Mouse (Mus musculus) forebrain, embryonic 12.5 days (tissue): ENCODE data around the gene Gm42906. TPM values are rescaled to one million over a fixed set of nuclear protein-coding genes. Genes with fewer than 3 reads are reported as not detected.
A peak's percentile ranks its signal among the peaks of the same experiment; 100 is the strongest.

Experiments
- ATAC-seq: fragments of 200-750 bp; cut with Nextera tagmentation; 2 replicates; pipeline ENCODE4 v1.8.0; 2017; ENCODE audit warnings: moderate TSS enrichment; ENCODE audit not compliant: low FRiP score
- H3K27ac ChIP-seq: fragments of 300-500 bp; sonication (generic); 2 replicates; pipeline ENCODE4 v1.5.1; 2016; ENCODE audit warnings: mild to moderate bottlenecking
- H3K27me3 ChIP-seq: fragments of 300-500 bp; sonication (generic); 2 replicates; pipeline ENCODE4 v1.6.1; 2016; ENCODE audit warnings: mild to moderate bottlenecking
- H3K36me3 ChIP-seq: fragments of 300-500 bp; sonication (generic); replicated peaks from 2 replicates; pipeline ENCODE4 v1.6.1; 2016; ENCODE audit warnings: mild to moderate bottlenecking
- H3K4me1 ChIP-seq: fragments of 300-500 bp; sonication (generic); 2 replicates; pipeline ENCODE4 v1.6.1; 2016
- H3K4me2 ChIP-seq: fragments of 300-500 bp; sonication (generic); 2 replicates; pipeline ENCODE4 v1.6.1; 2016; ENCODE audit warnings: mild to moderate bottlenecking, moderate library complexity
- H3K4me3 ChIP-seq: fragments of 300-500 bp; sonication (generic); replicated peaks from 2 replicates; pipeline ENCODE4 v1.5.1; 2016; ENCODE audit warnings: mild to moderate bottlenecking
- H3K9ac ChIP-seq: fragments of 300-500 bp; sonication (generic); 2 replicates; pipeline ENCODE4 v1.6.1; 2016; ENCODE audit warnings: mild to moderate bottlenecking
- H3K9me3 ChIP-seq: fragments of 300-500 bp; sonication (generic); 2 replicates; pipeline ENCODE4 v1.6.1; 2016
- WGBS: fragments of 180-500 bp; shearing (Covaris S2); methylation state at CpG from one replicate; pipeline ENCODE4 v1.1.7; 2016; 5-methylcytosine and 5-hydroxymethylcytosine counted together
- polyA plus RNA-seq: library from polyadenylated mRNA; unstranded; fragments of >200 nt; fragmentation: Nextera tagmentation; extraction: Ambion mirVana; gene quantifications from 2 replicates; pipeline ENCODE4 v1.2.1, GENCODE M21; 2016

Gm42906 gene
- polyA plus RNA-seq, 1 experiment from 2014 or later: not detected

DNA sequence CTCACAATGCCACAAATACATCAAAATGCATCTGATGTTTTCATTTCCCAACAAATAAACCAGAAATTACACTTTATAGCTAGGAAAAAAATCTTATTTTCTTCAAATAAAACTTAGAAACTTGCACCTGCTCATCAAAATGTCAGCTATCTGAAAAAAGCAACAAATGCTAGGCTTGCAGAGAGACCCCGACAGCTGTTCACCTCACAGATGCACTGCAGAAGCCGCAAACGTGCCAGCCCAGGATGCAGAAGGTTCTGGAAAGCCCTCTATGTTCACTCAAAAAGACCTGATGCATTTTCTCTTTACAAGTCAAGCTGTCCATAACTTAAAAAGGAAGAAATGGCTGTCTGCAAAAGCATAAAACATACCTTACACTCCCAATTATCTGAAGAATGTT lies 214.9 kb downstream of the Gm42906 start:
- H3K9me3 ChIP-seq: no peaks in the 10 kb centered on the region
- no peaks in the 10 kb centered on the region for H3K36me3 ChIP-seq
- no peak for ATAC-seq
- no peaks in the 10 kb centered on the region for H3K27me3 ChIP-seq
- WGBS: 91% methylated on average over 3 of the region's 3 CpGs
- H3K4me3 ChIP-seq: no peak overlapping the region
- H3K4me2 ChIP-seq: no peak overlapping the region
- no peaks in the 10 kb centered on the region for H3K4me1 ChIP-seq
- no peak overlapping the region for H3K9ac ChIP-seq
- H3K27ac ChIP-seq: no peak overlapping the region

DNA sequence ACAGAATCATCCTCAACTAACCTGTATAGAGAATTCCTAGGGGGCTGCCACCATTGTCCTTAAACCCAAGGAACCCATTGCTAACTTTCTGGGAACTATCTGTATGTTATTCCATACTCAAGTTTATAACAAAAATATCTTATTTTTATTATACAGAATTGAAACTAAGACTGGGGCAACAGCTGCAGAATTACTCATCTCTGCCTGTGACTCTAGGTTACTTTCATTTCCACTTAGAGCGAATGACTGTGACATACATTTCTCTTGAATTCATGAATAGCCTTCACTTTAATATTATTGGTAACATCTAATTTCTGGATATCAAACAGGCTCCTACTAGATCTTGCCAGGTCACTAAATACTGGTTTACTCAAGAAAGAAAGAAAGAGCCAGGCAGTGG lies 217.1 kb downstream of the Gm42906 start:
- H3K27ac ChIP-seq: no peak overlapping the region
- no peak overlapping the region for H3K4me2 ChIP-seq
- H3K9me3 ChIP-seq: no peaks in the 10 kb centered on the region
- no peak overlapping the region for H3K4me3 ChIP-seq
- WGBS: 92% methylated on average over 1 of the region's 1 CpGs
- no peak for ATAC-seq
- H3K36me3 ChIP-seq: no peaks in the 10 kb centered on the region
- no peaks in the 10 kb centered on the region for H3K4me1 ChIP-seq
- no peaks in the 10 kb centered on the region for H3K27me3 ChIP-seq
- no peak overlapping the region for H3K9ac ChIP-seq

DNA sequence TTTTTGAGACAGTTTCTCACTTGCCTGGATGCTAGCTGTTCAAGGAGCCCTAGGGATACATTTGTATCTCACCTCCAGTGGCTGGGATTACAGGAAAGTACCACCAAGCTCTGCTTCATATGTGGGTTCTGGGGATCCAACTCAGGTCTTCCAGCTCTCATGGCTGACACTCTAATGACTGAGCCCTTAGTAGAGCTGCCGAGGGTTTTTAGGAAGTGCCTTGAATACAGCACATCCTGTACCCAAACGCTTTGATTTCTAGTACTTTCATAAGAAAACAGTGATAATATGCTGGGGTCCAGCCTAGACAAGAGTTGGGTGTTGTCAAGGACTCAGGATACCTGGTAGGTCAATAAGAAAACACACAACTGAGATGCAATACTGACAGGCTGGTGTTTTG lies 217.9 kb downstream of the Gm42906 start:
- no peak overlapping the region for H3K9ac ChIP-seq
- H3K27ac ChIP-seq: no peak overlapping the region
- H3K4me3 ChIP-seq: no peak overlapping the region
- no peaks in the 10 kb centered on the region for H3K4me1 ChIP-seq
- no peak for ATAC-seq
- no peaks in the 10 kb centered on the region for H3K27me3 ChIP-seq
- no peak overlapping the region for H3K4me2 ChIP-seq
- H3K36me3 ChIP-seq: no peaks in the 10 kb centered on the region
- no peaks in the 10 kb centered on the region for H3K9me3 ChIP-seq
- WGBS: 88% methylated on average over 2 of the region's 2 CpGs

DNA sequence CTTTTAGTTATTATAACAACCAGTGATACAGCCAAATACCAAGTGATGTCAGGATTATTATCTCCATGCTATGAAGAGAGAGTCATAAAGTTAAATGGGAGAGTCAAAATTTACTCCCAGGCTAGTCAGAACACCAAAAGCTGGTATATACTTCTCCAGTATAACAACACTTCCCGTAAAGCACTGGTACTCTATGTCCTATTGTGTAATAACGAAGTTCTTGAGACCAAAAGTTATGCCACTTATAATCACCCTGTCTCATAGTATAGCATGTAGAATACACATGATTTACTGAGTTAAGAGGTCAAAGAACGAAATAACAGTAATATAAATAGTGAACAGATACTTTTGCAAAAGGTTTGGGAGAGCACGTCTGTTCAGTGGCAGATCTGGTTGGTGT lies 222.9 kb downstream of the Gm42906 start:
- H3K27me3 ChIP-seq: no peaks in the 10 kb centered on the region
- no peak overlapping the region for H3K4me2 ChIP-seq
- WGBS: 91% methylated on average over 4 of the region's 4 CpGs
- no peak overlapping the region for H3K27ac ChIP-seq
- no peak overlapping the region for H3K9ac ChIP-seq
- no peaks in the 10 kb centered on the region for H3K36me3 ChIP-seq
- no peaks in the 10 kb centered on the region for H3K4me1 ChIP-seq
- no peak overlapping the region for H3K4me3 ChIP-seq
- ATAC-seq: no peak
- H3K9me3 ChIP-seq: no peaks in the 10 kb centered on the region

DNA sequence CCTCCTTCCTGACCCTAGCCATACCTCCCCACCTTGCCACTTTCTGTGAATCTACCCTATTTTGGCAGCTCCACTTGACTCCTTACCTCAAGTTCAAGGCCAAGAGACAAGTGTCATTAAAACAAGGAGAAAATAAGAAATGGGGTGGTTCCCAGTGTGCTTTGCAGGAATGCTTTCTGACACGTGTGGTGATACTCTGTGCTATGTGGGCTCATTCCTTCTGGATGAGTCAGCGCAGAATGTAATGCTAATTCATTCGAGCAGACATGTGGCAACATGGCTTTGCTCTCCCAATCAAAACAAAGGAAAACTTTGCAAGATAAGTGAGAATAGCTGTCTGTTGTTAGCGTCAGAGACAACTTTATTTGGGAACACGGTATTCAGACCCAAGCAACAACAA lies 225.0 kb downstream of the Gm42906 start:
- no peak overlapping the region for H3K27ac ChIP-seq
- no peaks in the 10 kb centered on the region for H3K36me3 ChIP-seq
- no peak overlapping the region for H3K9ac ChIP-seq
- 77% methylated on average over 5 of the region's 5 CpGs for WGBS
- no peaks in the 10 kb centered on the region for H3K4me1 ChIP-seq
- H3K4me3 ChIP-seq: no peak overlapping the region
- no peak for ATAC-seq
- no peaks in the 10 kb centered on the region for H3K27me3 ChIP-seq
- H3K4me2 ChIP-seq: no peak overlapping the region
- no peaks in the 10 kb centered on the region for H3K9me3 ChIP-seq

DNA sequence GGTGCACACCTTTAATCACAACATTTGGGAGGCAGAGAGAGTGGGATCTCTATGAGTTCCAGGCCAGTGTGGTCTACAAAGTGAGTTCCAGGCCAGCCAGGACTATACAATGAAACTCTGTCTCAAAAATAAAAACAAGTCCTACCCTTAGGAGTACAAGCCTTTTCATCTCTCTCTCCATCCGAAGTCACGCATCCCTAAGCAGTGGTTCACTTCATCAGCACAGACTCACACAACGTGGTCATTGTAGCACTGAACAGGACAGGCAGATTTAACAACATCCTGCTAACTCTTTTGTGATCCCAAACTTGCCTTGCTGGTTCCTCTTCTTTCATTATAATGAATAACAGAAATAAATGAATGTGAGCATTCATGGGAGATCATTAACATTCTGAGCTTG lies 226.7 kb downstream of the Gm42906 start:
- Histone ChIP-seq H3K9ac (no peak overlapping the region), H3K4me3 (no peak overlapping the region), H3K4me1 (no peaks in the 10 kb centered on the region), H3K4me2 (no peak overlapping the region), H3K36me3 (no peaks in the 10 kb centered on the region), H3K9me3 (no peaks in the 10 kb centered on the region), H3K27me3 (no peaks in the 10 kb centered on the region), H3K27ac (no peak overlapping the region)
- WGBS: 55% methylated on average over 3 of the region's 3 CpGs
- no peak for ATAC-seq

DNA sequence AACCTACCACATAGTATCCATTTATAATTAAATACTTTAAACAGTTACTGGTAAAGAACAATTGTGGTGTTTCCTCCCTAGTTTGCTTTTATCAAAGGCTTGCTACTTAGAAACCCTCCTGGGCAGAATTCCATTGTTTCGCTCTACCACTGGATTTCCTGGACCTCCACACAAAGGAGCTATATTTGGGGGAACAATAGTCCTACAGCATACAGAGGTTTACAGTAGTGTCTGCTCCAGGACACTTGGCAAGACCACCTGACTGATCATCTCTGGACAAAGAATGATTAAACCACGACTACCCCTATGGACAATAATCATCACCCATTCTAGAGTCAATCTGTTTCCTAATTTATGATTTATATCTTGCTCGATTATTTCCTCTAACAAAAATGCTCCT lies 228.7 kb downstream of the Gm42906 start:
- 89% methylated on average over 3 of the region's 3 CpGs for WGBS
- H3K4me3 ChIP-seq: no peak overlapping the region
- no peaks in the 10 kb centered on the region for H3K4me1 ChIP-seq
- no peaks in the 10 kb centered on the region for H3K9me3 ChIP-seq
- H3K27ac ChIP-seq: no peak overlapping the region
- H3K36me3 ChIP-seq: no peaks in the 10 kb centered on the region
- H3K27me3 ChIP-seq: no peaks in the 10 kb centered on the region
- no peak overlapping the region for H3K4me2 ChIP-seq
- ATAC-seq: no peak
- no peak overlapping the region for H3K9ac ChIP-seq

DNA sequence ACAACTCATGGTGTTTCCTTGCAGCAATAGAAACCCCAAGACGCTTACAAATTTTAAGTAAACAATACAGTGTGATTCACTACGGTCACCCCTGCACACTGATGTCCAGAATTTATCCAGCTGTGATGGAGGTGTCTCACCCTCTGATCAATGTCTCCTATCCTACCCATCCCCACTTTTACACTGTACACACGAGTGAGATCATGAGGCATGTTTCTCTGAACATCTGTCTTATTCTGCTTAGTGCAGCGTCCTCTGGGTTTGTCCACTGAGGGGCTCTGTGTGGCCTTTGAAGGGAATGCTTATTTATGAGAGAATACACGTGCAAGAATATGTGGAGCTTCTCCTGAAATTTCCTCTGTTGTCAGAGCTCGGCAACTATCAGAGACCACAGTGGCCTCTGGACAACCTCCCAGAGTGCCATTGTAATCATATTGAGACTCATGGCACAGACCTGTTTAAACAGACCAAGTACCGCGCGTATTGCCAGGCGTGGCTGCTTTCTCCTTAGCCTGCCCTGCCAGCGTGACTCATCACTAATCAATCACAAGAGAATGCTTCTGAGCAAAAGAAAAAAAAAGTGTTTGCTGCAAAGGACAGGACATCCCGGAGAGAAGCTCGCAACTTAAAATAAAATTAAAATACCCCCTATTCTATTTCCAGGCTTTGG lies 231.2 kb downstream of the Gm42906 start:
- no peaks in the 10 kb centered on the region for H3K27me3 ChIP-seq
- H3K4me1 ChIP-seq: no peaks in the 10 kb centered on the region
- no peaks in the 10 kb centered on the region for H3K36me3 ChIP-seq
- ATAC-seq: no peak
- no peak overlapping the region for H3K9ac ChIP-seq
- no peaks in the 10 kb centered on the region for H3K9me3 ChIP-seq
- H3K4me3 ChIP-seq: no peak overlapping the region
- H3K4me2 ChIP-seq: no peak overlapping the region
- WGBS: 73% methylated on average over 13 of the region's 13 CpGs
- no peak overlapping the region for H3K27ac ChIP-seq

DNA sequence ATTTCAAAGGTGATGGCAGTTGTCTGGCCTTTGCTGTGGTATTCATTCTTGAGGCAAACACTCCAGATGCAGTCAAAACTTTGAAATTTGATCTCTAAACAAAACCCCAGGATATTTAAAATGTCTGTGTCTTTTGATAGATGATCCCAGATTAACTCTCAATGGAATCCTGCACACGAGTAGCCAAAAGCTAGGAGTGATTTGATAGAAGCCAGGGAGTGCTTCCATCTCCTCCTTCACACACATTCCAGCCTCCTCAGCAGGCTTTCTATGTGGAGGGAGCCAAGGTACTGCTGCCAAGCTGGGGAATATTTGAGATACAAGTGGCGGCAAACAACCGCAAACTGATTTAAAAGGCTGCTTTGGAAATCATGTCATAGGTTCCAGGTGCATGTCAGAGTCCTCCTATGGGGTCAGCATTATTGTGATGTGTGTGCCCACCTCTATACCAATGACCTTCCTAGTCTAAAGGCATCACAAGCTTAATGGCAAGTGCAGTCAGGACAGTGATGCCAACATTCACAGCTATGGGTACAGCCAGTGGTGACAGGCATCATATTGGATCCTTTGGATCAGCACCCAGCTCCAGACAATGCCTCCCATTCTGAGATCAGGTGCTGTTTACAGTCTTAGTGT lies 234.0 kb downstream of the Gm42906 start:
- H3K27ac ChIP-seq: no peak overlapping the region
- no peak for ATAC-seq

DNA sequence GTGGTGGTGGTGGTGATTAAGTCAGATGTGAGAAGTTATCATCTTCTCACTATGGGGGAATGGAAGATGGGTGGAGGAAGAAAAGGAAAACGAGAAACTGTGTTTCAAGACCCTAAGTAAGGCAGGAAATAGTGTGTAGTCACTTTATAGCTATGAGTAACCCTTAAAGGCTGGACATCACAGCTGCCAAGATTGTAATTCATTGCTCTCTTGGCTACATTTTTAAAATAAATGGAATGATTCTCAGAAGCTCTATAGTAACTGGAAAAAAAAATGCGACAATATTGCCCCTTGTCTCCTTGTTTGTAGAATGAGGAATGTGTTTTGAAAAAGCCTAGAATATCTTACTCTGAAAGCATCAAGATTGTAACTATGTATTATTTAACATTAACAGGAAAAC lies 235.7 kb downstream of the Gm42906 start:
- no peaks in the 10 kb centered on the region for H3K36me3 ChIP-seq
- H3K27ac ChIP-seq: no peak overlapping the region
- H3K27me3 ChIP-seq: 0 out of 2 replicates have a peak, but pooled peaks cover 8% of the 10 kb centered on the region
- no peak overlapping the region for H3K4me3 ChIP-seq
- H3K4me2 ChIP-seq: no peak overlapping the region
- no peak overlapping the region for H3K9ac ChIP-seq
- peaks cover 6% of the 10 kb centered on the region for H3K4me1 ChIP-seq
- no peaks in the 10 kb centered on the region for H3K9me3 ChIP-seq
- no peak for ATAC-seq
- 78% methylated on average over 2 of the region's 2 CpGs for WGBS

More for the DNA sequence above, 234.0 kb downstream of the Gm42906 start:
- Histone ChIP-seq H3K4me3 (no peak overlapping the region), H3K9me3 (no peaks in the 10 kb centered on the region), H3K27me3 (0 out of 2 replicates have a peak, but pooled peaks cover 8% of the 10 kb centered on the region), H3K4me2 (no peak overlapping the region), H3K9ac (no peak overlapping the region), H3K4me1 (peaks cover 6% of the 10 kb centered on the region), H3K36me3 (no peaks in the 10 kb centered on the region)
- 63% methylated on average over 3 of the region's 3 CpGs for WGBS

DNA sequence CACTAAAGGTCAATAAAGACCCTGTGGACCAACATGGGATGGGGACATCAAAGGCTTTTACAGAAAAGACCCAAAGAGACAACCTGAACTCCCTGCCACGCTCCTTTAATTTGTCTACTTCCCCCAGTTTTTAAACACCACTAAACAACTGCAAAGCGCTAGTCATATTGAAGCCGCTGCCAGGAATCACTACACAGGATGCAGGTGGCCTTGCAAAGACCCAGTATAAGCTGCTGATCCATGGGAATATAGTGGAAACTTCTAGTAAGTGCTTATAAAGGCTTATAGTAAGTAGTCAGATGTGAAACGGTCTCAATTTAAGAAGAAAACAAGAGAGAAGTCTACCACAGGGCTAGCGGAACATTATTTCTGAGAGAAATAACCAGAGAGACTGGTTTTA lies 237.2 kb downstream of the Gm42906 start:
- H3K27me3 ChIP-seq: 0 out of 2 replicates have a peak, but pooled peaks cover 8% of the 10 kb centered on the region
- 77% methylated on average over 5 of the region's 5 CpGs for WGBS
- H3K4me3 ChIP-seq: no peak overlapping the region
- H3K4me1 ChIP-seq: peaks cover 6% of the 10 kb centered on the region
- H3K4me2 ChIP-seq: no peak overlapping the region
- H3K9ac ChIP-seq: no peak overlapping the region
- H3K27ac ChIP-seq: no peak overlapping the region
- ATAC-seq: no peak
- H3K36me3 ChIP-seq: no peaks in the 10 kb centered on the region
- H3K9me3 ChIP-seq: no peaks in the 10 kb centered on the region

DNA sequence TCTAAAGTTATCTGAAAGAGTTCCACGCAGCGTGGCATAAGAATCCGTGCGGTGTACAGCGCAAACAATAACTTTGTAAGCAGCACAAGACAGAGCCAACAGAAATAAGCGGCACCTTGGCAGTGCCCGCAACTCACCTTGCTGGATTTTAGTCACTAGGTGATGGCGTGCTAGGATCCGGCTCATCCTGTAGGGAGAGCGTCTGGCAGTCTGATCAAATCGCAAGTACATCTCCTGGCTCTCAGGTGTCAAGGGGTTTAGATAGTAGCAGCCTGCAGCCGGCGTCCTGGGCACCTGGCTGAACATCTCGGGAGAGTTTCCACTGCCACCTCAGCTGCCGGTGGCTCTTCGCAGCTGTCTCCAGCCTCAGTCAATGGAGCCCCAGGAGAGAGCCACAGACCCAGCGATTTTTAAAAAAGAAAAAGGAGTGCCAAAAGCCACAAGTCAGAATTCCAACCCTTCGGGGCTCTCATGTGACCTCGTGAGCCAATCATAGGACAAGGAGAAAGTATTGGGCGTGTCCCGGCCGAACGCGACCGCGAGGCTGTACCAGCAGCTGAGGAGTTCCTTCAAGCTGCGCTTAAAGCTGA lies 238.1 kb downstream of the Gm42906 start:
- peak overlapping the region; percentile 84 for H3K4me2 ChIP-seq
- H3K9me3 ChIP-seq: no peaks in the 10 kb centered on the region
- WGBS: 2% methylated on average over 27 of the region's 27 CpGs
- H3K27me3 ChIP-seq: 0 out of 2 replicates have a peak, but pooled peaks cover 8% of the 10 kb centered on the region
- H3K36me3 ChIP-seq: no peaks in the 10 kb centered on the region
- H3K9ac ChIP-seq: peak overlapping the region; percentile 56
- H3K4me1 ChIP-seq: peaks cover 6% of the 10 kb centered on the region
- no peak overlapping the region for H3K27ac ChIP-seq
- peak; percentile 95 for ATAC-seq
- H3K4me3 ChIP-seq: peak overlapping the region; percentile 49

DNA sequence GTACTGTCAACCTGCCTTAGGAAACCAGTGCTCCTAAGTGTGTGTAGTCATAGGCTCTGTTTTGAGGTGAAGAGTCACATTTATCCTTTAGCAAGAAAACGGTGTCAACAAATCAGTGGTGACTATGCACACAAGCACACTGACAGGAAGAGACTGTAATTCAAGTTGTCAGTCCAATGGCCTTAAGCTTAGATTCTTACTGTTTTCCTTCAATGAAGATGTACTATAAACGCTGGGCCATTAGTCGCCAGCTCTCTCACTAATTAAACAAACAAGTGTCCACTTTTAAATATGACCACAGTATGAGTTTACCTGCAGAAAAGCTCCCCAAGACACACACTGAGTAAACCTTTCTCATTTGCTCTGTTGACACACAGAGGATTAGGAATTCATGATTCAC lies 238.6 kb downstream of the Gm42906 start:
- no peak for ATAC-seq
- WGBS: 41% methylated on average over 3 of the region's 3 CpGs
- Histone ChIP-seq H3K4me1 (peaks cover 6% of the 10 kb centered on the region), H3K9ac (peak overlapping the region; percentile 56), H3K4me2 (peak overlapping the region; percentile 84), H3K36me3 (no peaks in the 10 kb centered on the region), H3K4me3 (peak overlapping the region; percentile 49), H3K27me3 (0 out of 2 replicates have a peak, but pooled peaks cover 8% of the 10 kb centered on the region), H3K27ac (no peak overlapping the region), H3K9me3 (no peaks in the 10 kb centered on the region)
